Mouse (Mus musculus) urinary bladder, postnatal 4 days (tissue): Measurements from ENCODE around the gene Pram1.

Experiments used
- DNase-seq, 2 experiments: peaks; one replicate each; pipeline ENCODE4 v3.0.0; 2021 to 2022; ENCODE audit warnings: low spot score in 2 of 2

The Pram1 gene

GRCm38 (mm10) chr17:33669681-33670080 is 31.8 kb downstream of the Pram1 start:
- DNase-seq, result no peak

GRCm38 (mm10) chr17:33673837-33674236 is 36.0 kb downstream of the Pram1 start:
- DNase-seq, result no peak

- no peak for DNase-seq
These were observed 37.6 kb downstream of the Pram1 start for GRCm38 (mm10) chr17:33675452-33675851.

GRCm38 (mm10) chr17:33676086-33676485 is 38.2 kb downstream of the Pram1 start:
- no peak for DNase-seq

- DNase-seq, result no peak
These were observed 40.9 kb downstream of the Pram1 start for GRCm38 (mm10) chr17:33678771-33679170.

- no peak for DNase-seq
These were observed 43.9 kb downstream of the Pram1 start for GRCm38 (mm10) chr17:33681767-33682166.

GRCm38 (mm10) chr17:33684671-33685231 is 46.9 kb downstream of the Pram1 start:
- peak; percentile 49 to 64 for DNase-seq

- DNase-seq, result peak; percentile 97 to 99
These were observed 47.4 kb downstream of the Pram1 start for GRCm38 (mm10) chr17:33685249-33685653.

- no peak for DNase-seq
These were observed 48.9 kb downstream of the Pram1 start, which contains the start of gene Hnrnpm for GRCm38 (mm10) chr17:33686760-33687159. Hnrnpm (minus strand) TSS chr17:33686860.
